Mouse (Mus musculus): ENCODE data around the gene Psma7.

DNA sequence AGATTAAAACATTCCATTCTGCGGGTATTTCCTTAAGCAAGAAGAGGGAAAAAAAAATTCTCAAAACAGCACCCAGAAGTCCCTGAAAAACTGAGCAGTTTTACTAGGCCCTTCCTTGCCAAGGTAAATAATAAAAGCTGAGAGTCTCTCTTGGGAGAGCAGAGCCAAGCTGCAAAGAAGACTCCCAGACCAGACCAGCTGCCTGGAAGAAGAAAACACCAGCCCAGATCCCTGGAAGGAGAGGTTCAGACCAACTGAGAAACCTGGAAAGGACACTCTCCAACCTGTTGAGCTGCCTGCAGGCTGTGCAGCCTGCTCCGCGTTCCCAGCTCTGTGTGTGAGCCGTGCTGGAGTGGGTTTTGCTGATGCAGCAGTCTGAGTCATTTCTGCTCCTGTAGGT is 24.6 kb downstream of the Psma7 start:
- TF ChIP-seq CTCF (IDR thresholded peaks at IDR 0.05; ENCODE audit: borderline replicate concordance, extremely low read depth, insufficient read depth, insufficient read length): no peak
- no peak for TF ChIP-seq POLR2A (IDR thresholded peaks at IDR 0.05; ENCODE audit: borderline replicate concordance, extremely low read depth, insufficient read depth, insufficient read length, poor library complexity, severe bottlenecking)

Measured in brain, embryonic 14.5 days (tissue).